Mouse (Mus musculus) intestine, postnatal 0 days (tissue): Measurements from ENCODE around the gene C130050O18Rik. TPM values are rescaled to one million over a fixed set of nuclear protein-coding genes. Genes with fewer than 3 reads are reported as not detected.

Source experiments
- ATAC-seq: fragments of 200-750 bp; cut with Nextera tagmentation; 2 replicates; pipeline ENCODE4 v1.8.0; 2017; ENCODE audit warnings: mild to moderate bottlenecking, moderate TSS enrichment, moderate library complexity
- H3K27ac ChIP-seq: fragments of 300-500 bp; sonication (generic); 2 replicates; pipeline ENCODE4 v1.5.1; 2014; ENCODE audit warnings: mild to moderate bottlenecking, low read depth, low read length, moderate library complexity
- H3K27me3 ChIP-seq: fragments of 300-500 bp; sonication (generic); replicated peaks from 2 replicates; pipeline ENCODE4 v1.6.1; 2014; ENCODE audit warnings: low read length, mixed read lengths; ENCODE audit not compliant: control insufficient read depth, insufficient read depth
- H3K36me3 ChIP-seq: fragments of 300-500 bp; sonication (generic); 2 replicates; pipeline ENCODE4 v1.6.1; 2014; ENCODE audit warnings: mild to moderate bottlenecking, moderate library complexity; ENCODE audit not compliant: control insufficient read depth, insufficient read depth
- H3K4me1 ChIP-seq: fragments of 300-500 bp; sonication (generic); replicated peaks from 2 replicates; pipeline ENCODE4 v1.6.1; 2014; ENCODE audit warnings: antibody characterized with exemption, low read length, mixed read lengths; ENCODE audit not compliant: control insufficient read depth, insufficient read depth
- H3K4me2 ChIP-seq: fragments of 300-500 bp; sonication (generic); replicated peaks from 2 replicates; pipeline ENCODE4 v1.6.1; 2014; ENCODE audit warnings: low read depth, mild to moderate bottlenecking, moderate library complexity
- H3K4me3 ChIP-seq: fragments of 300-500 bp; sonication (generic); 2 replicates; pipeline ENCODE4 v1.5.1; 2014; ENCODE audit warnings: low read depth, low read length
- H3K9ac ChIP-seq: fragments of 300-500 bp; sonication (generic); 2 replicates; pipeline ENCODE4 v1.6.1; 2014; ENCODE audit warnings: mild to moderate bottlenecking, low read depth, low read length
- H3K9me3 ChIP-seq: fragments of 300-500 bp; sonication (generic); 2 replicates; pipeline ENCODE4 v1.6.1; 2016; ENCODE audit warnings: mixed run types; ENCODE audit not compliant: control insufficient read depth
- CTCF ChIP-seq: sonication (generic); IDR thresholded peaks from 2 replicates; pipeline ENCODE4 v1.5.1; 2016; ENCODE audit warnings: low read depth, mild to moderate bottlenecking, control low read depth, antibody characterized with exemption, moderate library complexity
- WGBS: fragments of 180-500 bp; shearing (Covaris S2); extraction: QIAGEN DNeasy Blood & Tissue Kit; methylation state at CpG from one replicate; pipeline ENCODE4 v1.1.7; 2014; 5-methylcytosine and 5-hydroxymethylcytosine counted together
- polyA plus RNA-seq: library from polyadenylated mRNA; unstranded; fragments of >200 nt; fragmentation: Nextera tagmentation; extraction: Ambion mirVana; gene quantifications from 2 replicates; pipeline ENCODE4 v1.2.1, GENCODE M21; 2015

C130050O18Rik gene
- polyA plus RNA-seq, 1 experiment from 2014 or later: 0.76 TPM

DNA sequence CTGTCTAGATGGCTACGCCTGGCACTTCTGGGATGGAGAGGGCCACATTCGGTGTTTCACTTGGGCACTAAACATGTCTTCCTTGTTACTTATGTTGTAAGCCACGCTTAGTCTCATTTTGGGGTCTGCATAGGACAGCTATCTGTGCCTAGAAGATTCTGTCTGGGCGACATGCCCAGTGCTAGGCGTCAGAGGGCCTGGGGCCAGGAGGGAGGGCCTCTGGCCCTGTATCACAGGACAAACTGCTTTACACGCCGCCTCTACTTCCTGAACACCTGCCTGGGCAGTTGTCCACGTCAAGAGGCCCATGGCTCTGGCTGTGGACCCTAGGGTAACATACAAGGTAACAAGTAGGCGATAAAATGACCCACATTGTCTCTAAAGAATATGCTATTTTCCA lies 22.9 kb downstream of the C130050O18Rik start:
- no peaks in the 10 kb centered on the region for H3K9me3 ChIP-seq
- no peak overlapping the region for H3K27ac ChIP-seq
- no peak for ATAC-seq
- WGBS: 64% methylated on average over 9 of the region's 9 CpGs
- no peak for TF ChIP-seq CTCF
- no peaks in the 10 kb centered on the region for H3K4me1 ChIP-seq
- H3K27me3 ChIP-seq: no peaks in the 10 kb centered on the region
- no peak overlapping the region for H3K9ac ChIP-seq
- H3K36me3 ChIP-seq: no peaks in the 10 kb centered on the region
- no peak overlapping the region for H3K4me2 ChIP-seq
- H3K4me3 ChIP-seq: no peak overlapping the region

DNA sequence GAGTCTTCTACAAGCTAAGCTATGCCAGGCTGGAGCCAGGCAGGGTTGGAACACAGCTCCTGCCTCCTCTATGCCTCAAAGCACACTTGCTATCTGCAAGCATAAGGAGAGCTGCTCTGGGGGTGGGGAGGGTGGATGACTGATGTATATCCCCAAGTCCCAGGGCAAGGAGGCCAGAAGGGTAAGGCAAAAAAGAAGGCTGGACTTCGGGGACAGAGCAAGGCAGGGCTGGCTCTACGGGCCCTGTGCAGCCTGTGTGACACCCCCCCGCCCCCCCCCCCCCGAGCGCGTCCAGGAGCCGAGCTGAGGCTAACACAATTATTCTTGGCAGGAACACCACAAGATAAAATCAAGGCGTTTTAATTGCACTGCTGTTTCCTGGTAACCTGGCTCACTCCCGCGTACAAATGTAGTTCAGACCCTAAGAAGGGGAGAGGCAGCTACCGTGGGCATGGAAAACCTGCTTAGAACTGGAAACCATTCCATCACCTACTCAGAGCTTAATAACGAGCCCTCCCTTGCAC lies 24.8 kb downstream of the C130050O18Rik start:
- Histone ChIP-seq H3K4me2 (no peak overlapping the region), H3K9me3 (no peaks in the 10 kb centered on the region), H3K27ac (no peak overlapping the region), H3K4me3 (no peak overlapping the region), H3K27me3 (no peaks in the 10 kb centered on the region), H3K4me1 (no peaks in the 10 kb centered on the region), H3K9ac (no peak overlapping the region), H3K36me3 (no peaks in the 10 kb centered on the region)
- 18% methylated on average over 9 of the region's 12 CpGs for WGBS
- no peak for ATAC-seq
- no peak for TF ChIP-seq CTCF

DNA sequence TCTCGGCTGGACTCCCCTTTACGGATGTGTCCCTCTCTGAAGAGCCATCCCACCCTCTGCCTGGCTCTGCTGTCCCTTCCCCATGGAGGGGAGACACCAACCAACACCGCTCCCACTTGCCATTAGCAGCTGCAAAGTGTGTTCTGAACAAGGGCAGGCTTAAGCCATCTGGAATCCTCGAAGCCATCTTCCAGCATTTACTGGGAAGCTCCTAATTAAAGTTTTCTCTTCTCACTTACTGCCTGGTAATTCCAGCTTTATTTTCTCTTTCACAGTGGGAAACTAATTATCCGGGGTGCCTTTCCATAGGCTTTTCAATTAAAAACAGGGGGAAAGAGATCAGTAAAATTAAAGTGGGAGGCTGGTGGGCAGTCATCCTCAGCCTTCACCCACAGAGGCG lies 27.3 kb downstream of the C130050O18Rik start:
- H3K9ac ChIP-seq: no peak overlapping the region
- 84% methylated on average over 6 of the region's 6 CpGs for WGBS
- H3K4me2 ChIP-seq: no peak overlapping the region

DNA sequence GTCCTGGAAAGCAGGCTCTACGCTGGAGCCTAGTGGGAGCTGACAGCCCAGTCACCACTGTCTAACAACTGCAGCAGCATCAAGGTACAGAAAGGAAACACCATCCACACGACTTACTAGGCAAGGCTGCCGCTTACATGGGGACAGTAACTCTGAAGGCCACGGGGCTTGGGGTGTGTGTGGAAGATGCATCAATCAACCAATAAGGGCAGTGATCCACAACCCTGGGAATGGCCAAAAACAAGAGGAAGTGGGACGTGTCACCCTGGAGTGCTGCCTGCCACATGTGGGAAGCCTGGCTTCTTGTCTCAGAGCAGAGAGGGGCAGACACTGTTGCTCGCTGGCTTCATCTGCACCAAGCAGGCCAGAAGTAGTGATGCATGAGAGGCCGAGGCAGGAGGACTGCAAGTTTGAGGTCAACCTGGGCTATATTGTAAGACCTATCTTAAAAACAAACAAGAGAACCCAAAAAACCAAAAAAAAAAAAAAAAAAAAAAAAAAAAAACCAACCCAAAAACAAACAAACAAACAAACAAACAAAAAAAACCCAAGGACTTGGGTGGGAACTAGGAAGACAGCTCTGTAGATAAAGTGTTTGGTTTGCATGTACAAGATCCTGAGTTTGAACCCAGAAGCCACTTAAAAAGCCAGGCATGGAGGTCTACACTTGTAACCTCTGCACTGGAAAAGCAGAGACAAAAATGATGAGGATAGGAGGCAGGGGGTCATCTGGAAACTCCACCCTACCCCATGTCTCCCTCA lies 27.8 kb downstream of the C130050O18Rik start:
- Histone ChIP-seq H3K27me3 (no peaks in the 10 kb centered on the region), H3K9ac (no peak overlapping the region), H3K27ac (no peak overlapping the region), H3K4me2 (no peak overlapping the region), H3K4me1 (no peaks in the 10 kb centered on the region), H3K36me3 (no peaks in the 10 kb centered on the region), H3K4me3 (no peak overlapping the region), H3K9me3 (no peaks in the 10 kb centered on the region)
- ATAC-seq: no peak
- 77% methylated on average over 7 of the region's 7 CpGs for WGBS
- no peak for TF ChIP-seq CTCF

More for the DNA sequence above, 27.3 kb downstream of the C130050O18Rik start:
- Histone ChIP-seq H3K4me1 (no peaks in the 10 kb centered on the region), H3K36me3 (no peaks in the 10 kb centered on the region), H3K4me3 (no peak overlapping the region), H3K27ac (no peak overlapping the region), H3K9me3 (no peaks in the 10 kb centered on the region), H3K27me3 (no peaks in the 10 kb centered on the region)
- TF ChIP-seq CTCF: no peak
- ATAC-seq: no peak

DNA sequence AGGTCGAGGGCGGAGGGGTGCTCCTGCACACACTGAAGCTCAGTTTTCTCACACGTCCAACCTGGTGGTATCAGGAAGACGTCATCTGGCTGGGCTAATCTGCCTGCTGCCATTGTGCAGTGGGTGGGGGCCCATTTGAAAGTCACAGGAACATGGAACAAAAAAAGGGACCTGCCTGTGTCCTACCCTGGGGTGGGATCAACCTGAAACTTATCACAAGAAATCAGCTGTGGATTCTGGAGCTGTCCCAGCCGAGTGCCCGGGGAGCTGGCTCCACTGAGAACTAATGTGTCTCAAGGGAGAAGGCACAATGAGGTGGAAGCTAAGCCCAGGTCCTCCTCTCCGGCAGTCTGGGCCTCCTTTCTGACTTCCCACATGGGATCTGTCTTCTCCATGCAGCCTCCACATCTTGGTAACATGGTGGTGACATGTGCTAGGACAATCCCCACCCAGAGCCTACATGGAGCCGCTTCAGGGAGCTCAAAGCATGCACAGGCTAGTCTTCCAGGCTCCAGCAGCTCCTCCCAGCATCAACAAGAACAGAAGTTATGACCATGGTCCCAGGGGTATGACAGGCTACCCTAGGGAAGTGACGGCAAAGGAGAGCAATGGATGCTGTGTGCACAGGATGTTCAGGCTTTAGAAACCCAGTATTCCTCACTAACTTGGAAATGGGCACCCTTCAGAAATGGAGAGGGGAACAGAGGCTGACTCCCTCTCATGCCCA lies 28.9 kb downstream of the C130050O18Rik start:
- no peaks in the 10 kb centered on the region for H3K27me3 ChIP-seq
- H3K9ac ChIP-seq: no peak overlapping the region
- 74% methylated on average over 9 of the region's 9 CpGs for WGBS
- H3K9me3 ChIP-seq: no peaks in the 10 kb centered on the region
- ATAC-seq: no peak
- no peaks in the 10 kb centered on the region for H3K36me3 ChIP-seq
- H3K4me2 ChIP-seq: no peak overlapping the region
- no peaks in the 10 kb centered on the region for H3K4me1 ChIP-seq
- no peak overlapping the region for H3K27ac ChIP-seq
- no peak for TF ChIP-seq CTCF
- no peak overlapping the region for H3K4me3 ChIP-seq

DNA sequence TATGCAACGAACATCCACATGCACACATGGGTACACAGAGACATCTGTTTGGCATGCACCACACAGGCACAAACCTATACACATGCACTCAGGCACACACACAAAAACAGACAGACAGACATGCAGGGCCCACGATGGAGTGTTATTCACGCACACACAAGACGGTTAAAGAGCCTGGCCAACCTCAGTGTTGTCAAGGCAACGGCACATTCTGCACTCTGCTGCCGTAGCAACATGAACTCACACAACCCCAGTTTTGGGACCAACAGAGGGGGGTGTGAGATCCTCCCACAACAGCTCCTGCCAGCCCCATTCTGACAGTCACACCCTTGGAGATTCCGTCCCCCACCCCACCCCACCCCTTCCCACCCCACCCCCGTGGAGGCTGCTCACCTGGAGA lies 29.9 kb downstream of the C130050O18Rik start:
- 58% methylated on average over 8 of the region's 8 CpGs for WGBS
- Histone ChIP-seq H3K4me1 (no peaks in the 10 kb centered on the region), H3K9ac (no peak overlapping the region), H3K27me3 (no peaks in the 10 kb centered on the region), H3K27ac (no peak overlapping the region), H3K4me3 (no peak overlapping the region), H3K36me3 (no peaks in the 10 kb centered on the region), H3K9me3 (no peaks in the 10 kb centered on the region), H3K4me2 (no peak overlapping the region)
- TF ChIP-seq CTCF: no peak
- ATAC-seq: no peak
